Mouse (Mus musculus) ES-E14 (cell line): ENCODE measurements around the gene Snrpg.

Source experiments
- HCFC1 ChIP-seq: IDR thresholded peaks from 2 replicates; pipeline ENCODE4 v1.6.1; 2012; ENCODE audit warnings: low read length, inconsistent platforms, borderline replicate concordance; ENCODE audit not compliant: insufficient read depth
- MAFK ChIP-seq: IDR thresholded peaks from 2 replicates; pipeline ENCODE4 v1.6.1; 2014; ENCODE audit warnings: mild to moderate bottlenecking, low read depth, low read length, inconsistent platforms; ENCODE audit not compliant: insufficient read depth
- ZC3H11A ChIP-seq: IDR thresholded peaks from 2 replicates; pipeline ENCODE4 v1.6.1; 2012; ENCODE audit warnings: low read depth, mild to moderate bottlenecking, inconsistent platforms, low read length, borderline replicate concordance
- ZNF384 ChIP-seq: IDR thresholded peaks from 2 replicates; pipeline ENCODE4 v1.6.1; 2012; ENCODE audit warnings: low read depth, low read length, inconsistent platforms

DNA sequence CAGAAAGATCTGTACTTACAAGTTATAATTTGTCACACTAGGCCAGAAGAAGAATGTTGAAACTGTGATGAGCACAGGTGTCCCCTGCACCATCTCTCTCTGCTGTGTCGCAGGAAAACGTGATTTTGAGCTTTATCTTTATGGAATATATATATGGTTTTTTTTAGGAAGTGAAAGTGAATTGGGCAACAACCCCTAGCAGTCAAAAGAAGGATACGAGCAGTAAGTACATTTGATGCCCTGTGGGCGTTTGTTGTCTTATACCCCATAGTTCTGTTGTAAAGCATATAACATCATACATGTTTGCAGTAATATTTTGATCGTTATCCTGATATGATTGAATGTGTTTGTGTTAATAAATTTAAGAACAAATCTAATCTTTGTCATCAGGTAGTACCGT, 47.6 kb downstream of the Snrpg start:
- TF ChIP-seq HCFC1, result no peak
- no peak for TF ChIP-seq ZNF384
- no peak for TF ChIP-seq ZC3H11A
- no peak for TF ChIP-seq MAFK
